Mouse (Mus musculus): ENCODE results near the gene Mto1.
"Not testable (repeated sequence)": the region's sequence is repeated elsewhere in the genome, so short reads cannot be mapped to it uniquely, and the experiment has no call there.

Gene Mto1

GRCm38 (mm10) chr9:78506722-78507077, 58.7 kb downstream of the Mto1 start:
- DNase-seq = no peak

- no peak for DNase-seq
Observed at GRCm38 (mm10) chr9:78508106-78508786, 60.2 kb downstream of the Mto1 start.

GRCm38 (mm10) chr9:78511705-78512104, 63.7 kb downstream of the Mto1 start:
- no peak for DNase-seq

GRCm38 (mm10) chr9:78513776-78514500, 65.9 kb downstream of the Mto1 start:
- DNase-seq = no peak

- no peak for DNase-seq
Observed at GRCm38 (mm10) chr9:78514681-78515080, 66.7 kb downstream of the Mto1 start.

- DNase-seq = no peak
Observed at GRCm38 (mm10) chr9:78516125-78516524, 68.1 kb downstream of the Mto1 start.

- DNase-seq = not testable (repeated sequence)
Observed at GRCm38 (mm10) chr9:78517237-78517636, 69.2 kb downstream of the Mto1 start.

GRCm38 (mm10) chr9:78520127-78520779, 72.2 kb downstream of the Mto1 start:
- DNase-seq = peak; percentile 73

- peak; percentile 75 for DNase-seq
Observed at GRCm38 (mm10) chr9:78520780-78521601, 73.0 kb downstream of the Mto1 start.

- DNase-seq = peak; percentile 42
Observed at GRCm38 (mm10) chr9:78521689-78522088, 73.7 kb downstream of the Mto1 start.

Data from lung, postnatal 10 days (tissue).